Mouse (Mus musculus) telencephalon, adult 2 months (tissue): ENCODE measurements around the gene Hsd3b7.
"Not testable (repeated sequence)": the region's sequence is repeated elsewhere in the genome, so short reads cannot be mapped to it uniquely, and the experiment has no call there.

Source experiments
- DNase-seq: peaks from one replicate; pipeline ENCODE4 v3.0.0-alpha.2; 2011; ENCODE audit warnings: low read depth, low spot score

Gene Hsd3b7

GRCm38 (mm10) chr7:127815954-127816821, 15.8 kb downstream of the Hsd3b7 start:
- peak; percentile 91 for DNase-seq

DNA sequence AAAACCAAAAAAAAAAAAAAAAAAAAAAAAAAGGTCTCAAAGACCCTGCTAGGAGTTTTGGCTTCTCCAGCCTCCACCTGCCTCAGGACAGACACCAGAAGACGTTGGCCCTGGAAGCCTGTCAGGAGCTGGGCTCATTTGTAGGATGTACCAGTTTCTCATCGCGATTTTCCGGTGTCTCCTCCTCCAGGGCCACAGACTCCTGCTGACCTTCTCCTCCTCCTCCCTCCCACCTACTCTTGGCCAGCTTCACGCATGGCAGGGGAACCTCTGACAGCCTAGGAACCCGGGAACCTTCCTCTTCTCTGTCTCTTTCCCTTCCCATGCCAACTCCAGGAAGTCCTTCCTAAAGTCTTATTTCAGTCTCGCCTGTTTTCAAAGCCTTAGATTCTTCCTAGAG, 16.6 kb downstream of the Hsd3b7 start:
- no peak for DNase-seq

DNA sequence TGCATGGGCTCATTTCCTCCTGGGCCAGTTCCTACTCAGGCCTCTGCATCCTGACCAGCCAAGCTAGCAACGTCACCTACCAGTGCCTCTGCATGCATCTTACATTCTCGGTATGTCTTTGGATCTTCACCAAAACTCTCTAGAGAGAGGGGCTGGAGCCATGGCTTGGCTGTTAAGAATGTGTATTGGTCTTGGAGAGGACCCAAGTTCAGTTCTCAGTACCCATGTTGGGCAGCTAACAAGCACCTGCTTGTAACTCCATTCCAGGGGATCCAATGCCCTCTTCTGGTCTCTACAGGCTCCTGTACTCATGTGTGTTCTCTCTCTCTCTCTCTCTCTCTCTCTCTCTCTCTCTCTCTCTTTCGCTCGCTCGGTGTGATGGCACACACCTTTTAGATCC, 17.4 kb downstream of the Hsd3b7 start:
- no peak for DNase-seq

- DNase-seq, result no peak
These were observed 20.6 kb downstream of the Hsd3b7 start for GRCm38 (mm10) chr7:127820836-127821509.

DNA sequence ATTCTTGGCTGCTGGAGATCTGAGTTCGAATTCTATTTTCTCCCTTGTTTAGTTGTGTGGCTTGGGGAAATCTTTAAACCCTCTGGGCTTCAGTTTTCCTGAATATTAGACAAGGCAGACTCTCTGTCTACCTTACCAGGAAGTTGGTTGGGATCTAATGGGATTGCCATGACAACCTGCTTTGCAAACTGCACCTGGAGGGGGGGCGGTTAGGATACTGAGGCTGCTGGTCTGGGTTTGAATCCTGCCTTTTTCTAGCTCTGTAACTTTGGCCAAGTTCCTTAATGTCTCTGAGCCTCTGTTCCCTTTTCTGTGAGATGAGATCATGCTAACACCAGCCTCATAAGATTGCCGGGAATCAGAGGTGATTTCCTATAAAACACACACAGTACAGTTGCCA, 22.1 kb downstream of the Hsd3b7 start:
- DNase-seq, result no peak

GRCm38 (mm10) chr7:127823236-127824171, 23.1 kb downstream of the Hsd3b7 start:
- DNase-seq, result no peak

GRCm38 (mm10) chr7:127824176-127824871, 23.9 kb downstream of the Hsd3b7 start, which contains the start of the genes Stx4a and Stx1b:
Stx4a (plus strand) TSS chr7:127824294.
Stx1b (minus strand) TSS chr7:127824549.
- peak; percentile 67 for DNase-seq

DNA sequence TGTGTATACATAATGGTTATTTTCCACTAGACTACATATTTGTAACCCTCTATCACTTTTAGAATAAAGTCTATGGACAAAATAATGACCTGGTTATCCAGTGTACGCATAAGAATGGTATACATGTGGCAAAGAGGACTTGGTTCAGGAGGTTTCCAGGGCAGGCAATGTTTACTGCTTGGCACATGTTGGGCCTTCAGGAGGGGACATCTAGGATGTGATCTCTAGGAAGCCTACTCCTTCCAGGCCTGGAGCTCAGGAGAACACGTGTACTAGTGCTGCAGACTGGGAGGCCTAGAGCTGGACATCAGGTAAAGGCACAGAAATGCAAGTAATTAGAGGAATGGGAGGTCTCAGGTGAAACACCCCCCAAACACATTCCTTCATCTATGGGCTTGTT, 35.1 kb downstream of the Hsd3b7 start:
- no peak for DNase-seq

DNA sequence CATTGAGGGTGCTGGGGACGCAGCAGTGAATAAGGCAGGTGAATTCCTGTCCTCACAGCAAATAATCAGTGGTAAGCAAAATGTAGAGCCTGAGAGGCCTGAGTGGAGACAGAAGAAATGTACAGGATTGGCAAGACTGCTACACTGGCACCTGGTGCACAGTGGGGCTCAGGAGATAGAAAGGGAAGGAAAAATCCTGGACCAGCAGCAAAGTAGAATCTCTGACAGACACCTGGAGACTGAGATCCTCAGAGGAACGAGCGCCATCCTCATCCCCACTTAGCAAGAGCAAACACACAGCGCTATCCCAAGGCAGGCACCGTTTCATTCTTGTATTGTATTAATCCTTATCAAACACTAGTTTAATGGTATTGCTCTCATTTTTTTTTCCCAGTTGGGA, 37.1 kb downstream of the Hsd3b7 start:
- no peak for DNase-seq

- not testable (repeated sequence) for DNase-seq
These were observed 37.5 kb downstream of the Hsd3b7 start for GRCm38 (mm10) chr7:127837878-127838277.

GRCm38 (mm10) chr7:127840031-127840430, 39.6 kb downstream of the Hsd3b7 start:
- not testable (repeated sequence) for DNase-seq

- DNase-seq, result peak; percentile 85
These were observed 40.5 kb downstream of the Hsd3b7 start for GRCm38 (mm10) chr7:127840886-127841285.

DNA sequence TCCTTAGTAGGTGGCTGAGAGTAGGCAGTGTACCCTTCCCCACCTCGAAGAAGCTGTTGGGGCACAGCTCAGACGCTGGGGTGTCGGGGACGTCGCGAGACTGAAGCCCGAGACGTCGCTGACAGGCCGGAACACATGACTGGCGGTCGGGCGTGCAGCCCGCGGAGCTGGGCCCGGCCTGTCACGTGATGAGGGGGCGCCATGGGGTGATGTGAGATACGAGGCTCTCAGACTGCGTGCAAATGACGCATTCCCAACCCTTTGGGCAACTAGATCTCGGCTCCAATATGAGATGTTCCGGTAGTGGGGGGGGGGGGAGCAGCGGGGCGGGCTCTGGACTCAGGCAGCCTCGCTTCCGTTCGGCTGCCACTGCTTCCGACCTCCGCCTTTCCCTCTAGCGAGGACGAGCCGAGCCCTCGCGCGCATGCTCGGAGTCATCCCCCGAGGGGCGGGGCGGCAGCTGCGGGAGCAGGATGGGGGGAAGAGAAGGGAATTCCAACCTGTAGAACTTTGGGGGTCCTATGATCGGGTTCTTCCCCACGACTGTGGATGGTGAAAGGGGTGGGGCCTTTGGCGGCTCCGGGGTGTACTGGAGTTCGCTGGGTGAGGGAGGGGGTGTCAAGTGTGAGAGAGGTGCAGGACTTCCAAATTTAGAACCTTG, 41.1 kb downstream of the Hsd3b7 start:
- peak; percentile 97 for DNase-seq

- peak; percentile 71 for DNase-seq
These were observed 41.8 kb downstream of the Hsd3b7 start for GRCm38 (mm10) chr7:127842001-127842718.

DNA sequence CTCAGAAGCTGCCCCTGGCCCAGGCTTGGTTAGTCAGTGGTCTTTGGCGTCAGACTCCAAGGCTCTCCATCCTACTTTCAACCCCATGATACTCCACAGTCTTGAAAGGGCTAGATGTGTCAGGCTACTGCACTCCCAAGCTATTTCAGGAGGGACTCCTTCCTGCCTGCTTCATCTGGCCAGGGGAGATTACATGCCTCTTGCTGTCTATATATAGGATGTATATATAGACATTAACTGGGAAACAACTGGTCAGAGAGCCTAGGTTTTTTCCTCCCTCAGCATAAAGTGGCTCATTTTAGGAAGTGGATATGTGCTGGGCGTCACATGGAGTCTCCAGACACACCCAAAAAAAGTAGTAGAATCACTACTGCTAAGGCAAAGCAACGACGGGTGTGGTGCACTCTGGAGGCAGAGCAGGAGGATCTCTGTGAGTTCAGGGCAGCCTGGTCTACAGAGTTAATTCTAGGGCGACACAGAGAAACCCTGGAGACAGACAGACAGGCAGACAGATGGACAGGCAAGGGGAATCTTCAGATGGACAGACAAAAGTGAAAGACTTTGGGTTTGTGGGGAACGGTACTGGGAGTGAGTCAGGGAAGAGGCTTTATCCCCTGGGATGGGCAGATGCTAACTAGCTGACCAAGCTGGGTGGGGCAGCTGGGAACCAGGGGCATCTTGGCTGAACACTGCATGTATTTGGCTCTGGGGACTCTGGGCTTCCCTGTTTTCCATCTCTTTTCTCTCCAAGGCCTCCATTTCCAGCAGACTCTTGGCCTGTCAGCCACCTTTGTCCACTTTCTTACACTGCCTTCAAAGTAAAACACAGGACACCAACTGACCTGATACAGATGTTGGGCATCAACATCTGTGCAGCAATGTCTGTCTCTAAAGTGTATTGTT, 49.8 kb downstream of the Hsd3b7 start:
- no peak for DNase-seq

DNA sequence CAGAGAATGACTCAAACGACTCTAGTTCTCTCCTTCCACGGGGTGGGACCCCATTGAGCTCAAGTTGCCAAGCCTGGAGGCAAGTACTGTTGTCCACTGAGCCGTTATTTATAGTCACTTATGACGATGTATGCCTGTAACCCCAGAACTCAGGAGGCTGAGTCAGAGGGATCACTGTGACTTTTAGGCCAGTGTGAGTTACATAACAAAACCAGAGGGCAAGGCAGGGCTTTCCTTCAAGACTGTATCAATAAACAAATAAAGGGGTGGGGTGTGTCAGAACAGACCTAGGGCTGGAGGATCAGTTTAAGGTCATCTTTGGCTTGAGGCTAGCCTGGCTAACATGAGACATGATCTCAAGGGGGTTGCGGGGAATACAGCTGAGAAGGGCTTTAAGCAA, 50.5 kb downstream of the Hsd3b7 start:
- no peak for DNase-seq
